Mouse (Mus musculus) cerebellum, adult 2 months (tissue): ENCODE data around the gene Tfap4.

Experiments used
- CTCF ChIP-seq: fragments of 200-500 bp; IDR thresholded peaks from 2 replicates; pipeline ENCODE4 v1.5.1; 2011; ENCODE audit warnings: low read depth, mild to moderate bottlenecking, control low read depth, low read length, moderate library complexity, borderline replicate concordance; ENCODE audit not compliant: insufficient read depth
- POLR2A ChIP-seq: fragments of 200-500 bp; IDR thresholded peaks from 2 replicates; pipeline ENCODE4 v1.6.1; 2011; ENCODE audit warnings: low read length, control low read depth, borderline replicate concordance; ENCODE audit not compliant: insufficient read depth

DNA sequence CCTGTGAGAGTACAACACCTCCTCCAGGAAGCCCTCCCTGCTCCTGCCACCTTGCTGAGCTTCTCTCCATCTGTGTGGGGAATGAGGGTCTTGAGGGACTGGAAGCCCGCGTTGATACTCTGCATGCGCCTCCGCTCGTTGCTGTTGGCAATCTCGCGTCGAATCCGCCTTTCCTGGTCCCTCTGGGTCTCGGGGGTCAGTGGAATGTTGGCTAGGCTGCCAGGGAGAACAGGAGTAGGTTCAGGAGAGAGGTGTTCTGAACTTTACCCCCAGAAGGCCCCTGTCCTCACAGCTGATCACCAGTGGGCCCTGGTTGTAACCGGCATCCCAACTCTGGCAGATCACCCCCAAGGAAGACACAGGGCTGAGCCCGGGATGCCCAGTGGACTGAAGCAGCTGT, 7.8 kb downstream of the Tfap4 start:
- no peak for TF ChIP-seq CTCF
- TF ChIP-seq POLR2A: no peak
